Mouse (Mus musculus) heart, adult 8-10 months (tissue): Measurements from ENCODE around the gene Slc1a5. TPM values are rescaled to one million over a fixed set of nuclear protein-coding genes. Genes with fewer than 3 reads are reported as not detected.

Experiments
- DNase-seq: peaks from one replicate; pipeline ENCODE4 v3.0.0; 2022; ENCODE audit warnings: low spot score
- total RNA-seq, 4 experiments: library from RNA; stranded (reverse); gene quantifications; 2 replicates each; pipeline ENCODE4 v1.2.4; 2022

Gene Slc1a5
- total RNA-seq, 4 experiments from 2014 or later = 14.5 to 21.7 (median 17.7) TPM

DNA sequence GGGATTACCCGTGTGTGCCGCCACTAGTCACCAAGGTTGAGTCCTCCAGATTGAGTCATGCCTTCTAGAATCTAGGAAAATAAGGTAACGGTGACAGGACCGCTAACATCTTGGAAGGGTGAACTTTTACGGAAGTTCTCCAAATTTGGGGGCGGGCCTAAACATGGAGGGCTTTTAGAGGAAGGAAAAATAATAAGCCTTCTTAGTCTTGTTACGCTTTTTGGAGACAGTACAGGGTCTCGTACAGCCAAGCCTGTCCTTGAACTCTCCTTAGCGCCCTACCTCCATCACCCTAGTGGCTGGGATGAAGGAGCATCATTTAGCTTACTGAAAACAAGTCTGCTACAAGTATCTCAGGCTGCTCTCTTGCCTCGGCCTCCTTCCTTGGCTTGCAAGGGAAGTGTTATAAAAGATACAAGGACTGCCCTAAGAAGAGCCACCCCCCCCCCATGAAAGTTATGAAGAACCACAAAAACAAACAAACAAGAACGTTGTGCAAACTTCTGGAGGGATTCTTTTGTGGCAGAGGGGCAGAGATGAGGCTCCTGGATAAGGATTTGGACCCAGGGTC is 1.5 kb downstream of the Slc1a5 start:
- DNase-seq = no peak

DNA sequence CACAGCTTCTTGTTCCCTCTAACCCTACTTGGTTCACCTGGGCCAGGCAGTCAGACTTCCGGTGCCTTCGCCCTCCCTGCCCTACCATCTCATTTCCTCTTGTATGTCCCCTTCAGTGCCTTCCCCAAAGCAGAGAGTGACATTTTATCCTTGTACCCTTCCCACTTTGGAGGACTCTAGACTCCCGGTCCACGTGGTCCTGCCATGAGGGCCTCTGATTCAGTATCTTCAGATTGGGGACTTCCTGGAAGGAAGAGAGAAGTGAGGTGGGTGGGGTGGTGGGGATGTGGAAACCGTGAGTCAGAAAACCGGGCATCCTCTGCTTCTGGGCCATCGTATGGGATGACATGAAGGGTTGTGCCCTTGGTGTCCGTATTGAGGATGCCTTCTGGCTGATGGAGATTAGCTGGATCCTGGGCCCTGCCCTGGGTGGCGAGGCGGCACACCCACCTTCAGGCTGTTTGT is 2.1 kb downstream of the Slc1a5 start:
- DNase-seq = no peak

DNA sequence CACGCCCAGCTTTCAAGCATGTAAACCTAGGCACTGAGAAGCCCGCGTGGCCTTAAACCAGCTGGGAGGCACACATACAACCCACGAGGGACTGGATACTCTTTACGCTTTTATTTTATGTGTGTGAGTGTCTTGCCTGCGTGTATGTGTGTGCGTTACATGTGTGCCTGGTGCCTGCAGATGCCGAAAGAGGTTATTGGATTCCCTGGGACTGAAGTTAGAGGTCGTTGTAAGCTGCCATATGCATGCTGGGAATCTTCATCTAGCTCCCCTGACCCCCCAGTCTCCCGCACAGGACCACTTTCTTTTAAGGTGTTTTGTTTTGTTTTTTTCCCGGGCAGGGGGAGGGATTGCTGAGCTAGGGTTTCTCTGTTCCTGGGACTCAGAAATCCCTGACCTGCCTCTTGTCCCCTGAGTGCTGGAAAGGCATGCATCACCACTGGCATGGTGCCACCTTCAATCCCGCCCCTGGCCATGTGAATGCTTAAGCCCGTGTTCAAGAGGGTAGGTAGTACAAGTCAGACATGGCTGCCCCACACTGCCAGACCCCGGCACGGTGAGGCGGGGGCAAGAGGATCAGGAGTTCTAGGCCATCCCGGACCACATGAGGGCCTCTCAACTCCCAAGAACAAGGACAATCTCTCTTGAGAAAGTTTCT is 2.7 kb downstream of the Slc1a5 start:
- no peak for DNase-seq

DNA sequence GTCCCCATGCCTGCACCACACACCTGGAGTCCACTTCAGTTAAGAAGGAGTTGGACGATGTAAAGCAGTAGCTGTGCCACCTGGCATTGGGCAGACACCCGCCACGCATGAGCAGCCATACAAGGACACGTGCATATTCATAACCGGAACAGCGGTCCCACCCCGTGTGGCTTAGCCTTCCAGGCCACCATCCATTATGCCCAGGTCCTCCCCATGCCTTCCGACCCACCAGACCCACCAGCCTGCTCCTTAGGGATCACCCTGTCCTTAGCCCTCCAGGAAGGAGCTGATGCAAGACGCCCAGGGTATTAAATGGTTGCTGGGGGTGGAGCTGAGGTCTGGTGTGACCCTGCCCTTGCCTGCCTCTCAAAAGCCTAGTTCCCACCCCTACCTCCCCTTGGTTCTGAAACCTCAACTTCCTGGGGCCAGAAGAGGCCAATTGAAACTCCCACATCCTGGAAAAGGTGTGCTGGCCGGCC is 3.4 kb downstream of the Slc1a5 start:
- no peak for DNase-seq

DNA sequence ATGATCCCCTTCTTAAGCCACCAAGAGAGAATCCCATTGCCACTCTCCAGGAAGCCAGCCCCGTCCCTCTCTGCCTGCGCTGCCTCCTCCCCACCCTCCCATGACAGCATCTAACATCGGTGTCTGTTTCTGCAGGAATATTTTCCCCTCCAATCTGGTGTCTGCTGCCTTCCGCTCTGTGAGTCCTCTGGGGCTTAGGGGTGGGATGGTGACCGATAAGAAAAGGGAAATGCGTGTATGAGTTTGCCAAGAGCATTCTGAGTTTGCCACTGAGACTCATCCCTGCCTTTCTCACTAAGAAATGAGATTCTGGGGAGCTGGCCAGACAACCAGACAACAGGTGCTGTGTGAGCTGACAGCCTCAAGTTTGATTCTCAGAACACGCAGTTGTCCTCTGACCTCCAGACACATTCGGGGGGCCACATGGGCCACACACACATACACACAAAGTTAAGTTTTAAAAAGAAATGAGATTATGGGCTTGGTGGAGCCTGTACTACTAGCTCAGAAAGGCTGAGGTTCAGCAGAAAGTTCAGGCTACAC is 4.5 kb downstream of the Slc1a5 start:
- no peak for DNase-seq

DNA sequence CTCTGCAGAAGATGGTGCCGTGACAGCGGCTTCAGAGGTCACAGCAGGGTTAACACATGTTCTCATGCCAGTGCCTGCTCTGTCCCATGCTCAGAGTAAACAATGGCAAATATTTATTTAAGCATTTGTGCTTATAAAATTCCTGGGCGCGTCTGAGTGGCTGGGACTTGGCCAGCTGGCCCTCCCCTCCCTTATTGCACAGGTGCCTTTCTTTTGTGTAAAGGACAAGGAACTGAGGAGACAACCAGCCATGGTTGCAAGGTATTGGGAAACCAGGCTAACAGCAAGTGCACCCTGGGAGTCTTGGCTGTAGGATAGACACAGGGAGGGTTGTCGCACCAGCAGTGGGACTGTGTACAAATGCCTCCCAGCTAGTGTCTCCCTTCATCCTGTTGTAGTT is 11.2 kb downstream of the Slc1a5 start:
- DNase-seq = no peak

DNA sequence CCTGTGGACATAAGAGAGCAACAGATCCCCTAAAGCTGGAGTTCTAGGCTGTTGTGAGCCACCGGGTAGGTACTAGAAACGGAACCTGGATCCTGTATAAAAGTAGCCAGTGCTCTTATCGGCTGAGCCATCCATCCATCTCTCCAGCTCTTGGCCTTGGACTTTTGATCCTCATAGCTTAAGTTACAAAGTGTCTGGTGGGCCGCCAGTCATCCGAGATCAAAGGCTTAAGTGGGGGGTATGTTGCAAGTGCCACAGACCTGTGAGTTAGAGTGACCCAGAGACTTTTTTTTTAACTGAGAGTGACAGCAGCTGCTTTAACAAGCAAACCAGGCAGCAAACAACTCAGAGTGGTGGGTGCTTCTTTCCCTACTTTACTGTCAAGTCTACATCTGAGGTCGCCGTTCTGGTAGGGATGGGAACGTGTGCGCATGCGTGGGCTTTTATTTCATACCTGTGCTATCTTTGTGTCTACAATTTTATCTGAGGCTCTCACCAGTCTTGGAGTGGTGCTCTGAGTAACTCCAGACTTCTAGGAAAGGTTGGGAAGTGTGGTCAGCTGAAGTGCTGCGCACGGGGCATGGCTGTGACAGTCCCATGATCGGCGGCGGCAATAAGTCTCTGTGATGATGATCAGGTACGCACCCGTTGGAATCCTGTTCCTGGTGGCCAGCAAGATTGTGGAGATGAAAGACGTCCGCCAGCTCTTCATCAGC is 12.0 kb downstream of the Slc1a5 start:
- no peak for DNase-seq

DNA sequence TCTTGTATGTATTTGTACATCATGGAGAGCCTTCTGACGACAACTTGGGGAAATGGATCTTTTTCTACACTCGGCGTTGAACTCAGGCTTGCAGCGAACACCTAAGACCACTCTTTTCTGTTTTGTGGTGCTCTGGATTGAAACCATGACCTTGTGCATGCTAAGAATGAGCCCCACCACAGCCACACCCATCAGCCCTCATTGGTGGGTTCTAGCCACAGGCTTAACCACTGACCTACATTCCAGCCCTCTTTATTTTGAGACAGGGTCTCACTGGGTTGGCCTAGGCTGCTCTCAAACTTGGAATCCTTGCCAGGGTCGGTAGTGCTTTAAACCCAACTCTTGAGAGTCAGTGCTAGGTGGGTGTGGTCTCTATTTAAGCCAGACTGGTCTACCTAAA is 13.7 kb downstream of the Slc1a5 start:
- DNase-seq = no peak

DNA sequence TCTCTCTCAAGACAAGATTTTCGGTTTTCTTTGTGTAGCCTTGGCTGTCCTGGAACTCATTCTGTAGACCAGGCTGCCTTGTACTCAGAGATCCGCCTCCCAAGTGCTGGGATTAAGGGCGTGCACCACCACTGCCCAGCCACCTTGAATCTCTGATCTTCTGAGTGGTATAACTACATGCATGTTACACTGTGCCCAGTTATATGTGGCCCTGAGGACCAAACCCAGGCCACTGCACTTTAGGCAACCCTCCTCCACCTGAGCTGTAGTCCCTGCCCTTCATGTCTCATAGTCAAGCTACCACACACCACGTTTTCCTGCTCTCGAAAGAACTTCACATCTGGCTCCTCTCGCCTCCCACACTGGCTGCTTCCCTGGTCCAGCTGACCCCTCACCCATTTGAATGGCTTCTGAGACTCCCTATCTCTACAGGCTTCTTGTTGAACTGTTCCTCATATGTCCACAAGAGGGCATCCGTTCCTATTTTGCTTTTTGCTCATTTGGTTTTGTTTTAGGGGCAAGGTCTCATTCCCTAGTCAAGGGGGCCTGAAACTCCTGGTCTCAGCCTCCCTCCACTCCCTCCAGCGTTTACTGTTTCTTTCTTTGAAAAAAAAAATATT is 23.4 kb downstream of the Slc1a5 start:
- no peak for DNase-seq

DNA sequence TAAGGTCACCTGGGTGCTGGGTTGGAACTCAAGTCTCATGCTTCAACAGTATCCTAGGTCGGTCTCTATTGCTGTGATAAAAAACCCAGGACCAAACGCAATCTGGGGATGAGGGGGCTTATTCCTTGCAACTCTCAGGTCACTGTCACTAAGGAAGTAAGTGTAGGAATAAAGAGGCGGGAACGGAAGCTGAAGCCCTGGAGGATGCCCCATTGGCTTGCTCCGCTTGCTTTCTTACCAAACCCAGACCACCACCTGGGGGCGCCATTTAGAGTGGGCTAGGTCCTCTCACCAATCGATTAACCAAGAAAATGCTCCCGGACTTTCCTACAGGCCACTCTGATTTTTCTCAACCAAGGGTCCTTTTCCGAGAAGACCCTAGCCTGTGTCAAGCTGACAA is 26.8 kb downstream of the Slc1a5 start:
- DNase-seq = no peak

DNA sequence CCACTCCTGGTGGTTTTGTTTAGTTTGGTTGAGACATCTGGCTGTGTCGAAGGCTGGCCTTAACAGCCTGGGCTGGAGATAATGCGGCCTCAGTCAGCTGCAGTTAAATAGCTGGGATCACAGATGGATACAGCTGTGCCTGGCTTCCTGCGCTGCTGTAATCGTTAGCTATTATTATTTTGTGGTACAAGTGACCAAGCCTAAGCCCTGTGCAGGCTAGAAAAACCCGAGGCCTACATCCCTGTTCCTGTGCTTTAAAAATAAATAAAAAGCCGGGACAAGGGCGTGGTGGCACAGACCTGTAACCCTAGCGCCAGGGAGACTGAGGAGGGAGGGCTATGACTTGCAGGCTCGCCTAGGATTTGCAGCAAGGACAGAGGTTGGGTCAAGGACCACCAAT is 27.5 kb downstream of the Slc1a5 start:
- DNase-seq = no peak

DNA sequence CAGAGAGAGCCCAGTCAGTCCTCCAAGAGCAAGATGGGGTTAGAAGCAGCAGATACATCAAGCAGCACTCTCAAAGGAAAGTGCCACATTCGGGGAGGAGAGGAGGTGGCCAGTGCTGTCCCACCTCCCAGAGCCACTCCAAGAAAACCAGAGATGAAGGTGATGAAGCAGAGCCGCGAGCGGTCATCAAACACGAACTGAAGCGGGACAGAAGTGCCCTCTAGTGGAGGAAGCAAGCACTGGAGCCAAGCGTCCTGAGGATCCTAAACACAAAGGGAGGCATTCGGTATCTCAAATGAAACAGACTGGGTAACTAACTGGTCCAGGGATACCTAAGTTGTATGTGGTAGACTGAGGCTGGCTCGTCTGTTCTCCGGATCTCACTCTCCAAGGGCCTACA is 28.6 kb downstream of the Slc1a5 start:
- peak; percentile 74 for DNase-seq

DNA sequence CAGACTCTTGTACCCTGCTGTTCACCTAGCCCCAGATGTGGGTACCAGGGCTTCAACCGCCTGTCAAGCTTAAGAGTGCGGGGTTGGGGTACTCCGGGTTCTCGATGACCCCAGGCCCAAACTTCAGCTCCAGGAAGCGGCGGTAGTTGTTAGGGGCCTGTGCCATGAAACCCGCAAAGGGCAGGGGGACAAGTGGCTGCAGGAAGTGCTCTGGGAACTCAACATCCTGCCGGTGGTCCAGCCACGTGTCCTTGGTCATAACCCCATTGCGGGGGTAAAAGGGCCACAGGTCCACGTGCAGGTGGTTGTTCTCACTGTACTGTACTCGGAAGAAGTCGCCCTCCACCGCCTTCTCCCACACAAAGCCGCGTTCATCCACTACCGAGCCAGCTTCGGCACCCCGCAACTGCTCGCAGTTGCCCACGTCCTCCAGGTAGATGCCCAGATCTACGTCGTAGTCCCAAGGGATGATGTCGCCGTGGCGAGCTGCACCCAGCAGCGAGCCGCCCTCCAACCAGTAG is 29.3 kb downstream of the Slc1a5 start:
- no peak for DNase-seq

DNA sequence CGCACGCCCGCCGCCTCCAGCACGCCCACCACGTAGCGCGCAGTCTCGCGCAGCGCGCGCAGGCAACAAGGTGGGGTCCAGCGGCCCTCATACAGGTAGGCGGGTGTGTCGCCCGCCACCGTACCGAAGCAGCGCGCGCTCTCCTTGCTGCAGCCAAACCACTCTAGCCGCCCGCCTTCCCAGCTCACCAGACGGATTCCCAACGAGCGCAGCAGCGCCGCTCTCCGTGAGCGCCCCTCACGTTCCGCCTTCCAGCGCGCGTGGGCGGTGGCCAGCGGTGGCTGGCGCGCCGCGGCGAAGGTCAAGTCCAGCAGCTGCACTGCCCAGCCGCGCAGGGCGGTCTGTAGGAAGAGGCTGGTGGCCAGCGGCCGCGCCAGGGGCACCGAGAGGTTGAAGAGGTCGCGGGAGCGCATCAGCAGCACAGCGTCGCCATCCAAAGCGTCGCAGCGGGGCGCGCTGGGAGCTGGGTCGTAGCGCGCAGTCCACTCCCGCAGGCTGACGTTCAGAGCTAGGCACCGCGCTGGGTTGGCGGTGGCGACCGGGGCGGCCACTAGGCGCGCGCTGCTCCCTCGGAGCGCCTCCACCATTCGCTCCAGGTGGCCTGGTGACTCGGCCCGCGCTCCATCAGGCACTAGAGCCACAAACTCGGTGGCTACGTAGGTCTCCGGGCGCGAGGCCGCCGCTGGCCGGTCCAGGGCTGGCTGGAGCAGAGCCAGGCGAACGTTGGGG is 29.9 kb downstream of the Slc1a5 start:
- DNase-seq = no peak

DNA sequence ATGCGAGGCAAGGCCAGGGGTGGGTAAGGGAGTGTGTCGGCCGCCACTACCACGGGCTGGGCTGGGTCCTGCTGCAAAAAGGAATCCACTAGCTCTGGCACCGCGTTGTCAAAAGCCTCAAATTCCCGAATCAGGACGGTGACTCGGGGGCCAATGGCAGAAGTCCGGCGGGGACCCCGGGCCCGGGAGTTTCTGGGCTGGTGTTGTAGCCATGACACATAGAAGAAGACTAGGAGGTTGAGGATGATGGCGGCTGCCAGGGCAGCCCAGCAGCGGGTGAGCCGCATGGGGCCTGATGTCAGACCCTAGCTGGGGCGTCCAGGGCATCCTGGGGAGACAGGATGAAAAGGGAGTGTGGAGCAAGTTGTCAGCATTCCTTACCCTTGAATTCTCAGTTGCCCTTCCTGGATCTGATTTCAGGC is 30.5 kb downstream of the Slc1a5 start:
- no peak for DNase-seq

DNA sequence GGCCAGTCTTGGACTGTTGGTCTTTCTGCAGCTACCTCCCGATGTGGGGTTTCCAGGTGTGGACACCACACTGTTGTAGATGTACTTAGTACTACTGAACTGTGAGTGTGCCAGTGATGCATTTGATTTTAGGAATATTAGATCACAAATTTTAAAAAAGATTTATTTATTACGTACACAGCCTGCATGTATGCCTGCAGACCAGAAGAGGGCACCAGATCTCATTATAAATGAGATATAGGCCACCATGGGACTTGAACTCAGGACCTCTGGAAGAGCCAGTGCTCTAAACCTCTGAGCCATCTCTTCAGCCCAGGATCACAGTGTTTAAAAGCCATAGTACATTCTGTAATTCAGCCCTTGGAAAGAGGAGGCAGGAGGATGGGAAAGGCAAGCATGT is 31.4 kb downstream of the Slc1a5 start:
- DNase-seq = no peak

DNA sequence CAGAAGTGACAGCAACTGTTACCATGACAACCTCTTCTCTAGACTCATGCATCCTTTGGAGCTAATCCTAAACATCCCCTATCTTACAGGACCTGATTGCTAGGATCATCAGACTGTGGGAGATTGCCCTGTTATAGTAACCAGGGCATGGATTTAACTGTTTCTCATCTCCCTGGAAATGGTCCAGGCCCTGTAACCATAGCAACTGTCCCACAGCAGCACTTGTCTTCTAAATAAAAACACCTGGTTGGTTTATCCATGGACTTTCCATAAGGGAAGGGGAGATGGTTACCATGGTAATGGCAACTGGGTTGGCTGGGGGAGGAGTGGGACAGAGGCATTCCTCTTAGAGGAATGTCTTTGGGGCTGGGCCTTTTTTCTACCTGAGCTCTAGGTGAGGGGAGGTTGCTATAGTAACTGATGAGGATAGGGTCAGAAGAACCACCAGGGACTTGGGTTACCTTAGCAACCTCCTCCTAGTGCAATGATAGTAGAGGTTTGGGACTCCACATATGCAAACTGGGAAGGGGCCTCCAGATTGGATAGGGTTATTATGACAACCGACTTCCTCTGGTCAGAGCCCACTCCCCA is 34.3 kb downstream of the Slc1a5 start, which contains the start of gene Strn4:
Gene Strn4, plus strand, starts transcription at position 539 of the 591 bp plus-strand sequence.
- DNase-seq = no peak

DNA sequence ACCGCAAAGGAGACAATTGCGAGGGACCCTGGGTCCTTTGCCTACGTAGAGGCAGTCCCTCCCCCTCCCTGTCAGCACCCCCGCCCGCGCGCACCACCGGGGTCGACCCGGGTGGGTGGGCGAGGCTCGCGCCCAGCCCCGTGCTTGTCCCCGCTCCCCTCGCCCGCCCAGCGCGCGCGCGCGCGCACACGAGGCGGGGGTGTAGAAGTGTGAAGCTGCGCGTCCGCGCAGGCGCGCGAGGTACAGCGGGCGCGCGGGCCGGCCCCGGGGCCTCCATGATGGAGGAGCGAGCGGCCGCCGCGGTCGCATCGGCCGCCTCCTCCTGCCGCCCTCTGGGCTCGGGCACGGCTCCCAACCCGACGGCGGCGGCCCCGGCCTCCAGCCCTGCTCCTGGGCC is 34.9 kb downstream of the Slc1a5 start:
- peak; percentile 53 for DNase-seq

DNA sequence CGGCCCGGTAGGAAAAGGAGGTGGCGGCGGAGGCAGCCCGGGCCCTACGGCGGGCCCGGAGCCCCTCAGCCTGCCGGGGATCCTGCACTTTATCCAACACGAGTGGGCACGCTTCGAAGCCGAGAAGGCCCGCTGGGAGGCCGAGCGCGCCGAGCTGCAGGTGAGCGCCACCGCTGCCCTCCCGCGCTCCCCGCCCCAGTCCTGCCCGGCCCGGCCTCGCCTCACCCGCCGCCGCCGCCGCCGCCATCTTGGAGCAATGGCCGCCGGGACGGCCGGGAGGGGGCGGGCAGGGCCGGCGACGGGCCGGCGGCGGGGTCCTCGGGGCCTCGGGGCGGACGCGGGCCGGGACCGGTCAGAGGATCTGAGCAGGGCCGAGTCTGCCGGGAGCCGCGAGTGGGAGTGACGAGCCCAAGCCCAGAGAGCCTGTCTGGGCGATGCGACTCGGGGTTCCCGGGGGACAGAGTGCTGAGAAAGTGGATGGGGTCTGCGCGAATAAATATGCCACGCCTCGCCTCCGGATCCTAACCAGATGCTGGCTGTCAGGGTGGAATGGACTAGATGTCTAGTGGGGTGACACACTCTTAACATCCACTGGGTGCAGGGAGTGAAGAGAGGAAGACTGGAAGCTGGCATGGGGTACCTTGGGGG is 35.5 kb downstream of the Slc1a5 start, which contains the start of gene Fkrp:
Gene Fkrp, minus strand, starts transcription at position 258 of the 648 bp plus-strand sequence.
- peak; percentile 40 for DNase-seq

DNA sequence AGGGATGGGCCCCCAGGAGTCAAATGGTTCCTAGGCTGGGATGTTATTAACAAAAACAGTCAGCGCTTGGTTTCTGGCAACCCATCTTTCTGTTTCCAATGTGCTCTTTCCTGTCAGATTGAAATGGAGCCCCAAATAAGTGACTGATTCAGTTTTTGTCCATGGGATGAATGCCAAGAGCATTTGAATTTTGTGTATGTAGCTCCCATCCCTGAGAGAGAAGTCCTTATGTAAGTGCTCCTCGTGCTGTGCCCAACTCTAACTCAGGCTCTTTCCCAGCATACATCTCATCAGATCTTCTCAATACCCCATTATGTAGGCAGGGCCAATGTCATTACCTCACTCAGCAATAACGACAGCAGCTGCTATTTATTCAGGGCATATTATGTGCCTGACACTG is 36.6 kb downstream of the Slc1a5 start:
- DNase-seq = no peak
